Mouse (Mus musculus): ENCODE data around the gene Gm21488. TPM values are rescaled to one million over a fixed set of nuclear protein-coding genes. Genes with fewer than 3 reads are reported as not detected.
"Not testable (repeated sequence)": the region's sequence is repeated elsewhere in the genome, so short reads cannot be mapped to it uniquely, and the experiment has no call there.

Gm21488 gene
- polyA plus RNA-seq (2015; fragmentation: Nextera tagmentation; extraction: Ambion mirVana) = not detected in 2 replicates

- not testable (repeated sequence) for H3K27ac ChIP-seq (replicated peaks); H3K36me3 ChIP-seq (replicated peaks); ATAC-seq (ENCODE audit: insufficient read depth); H3K4me3 ChIP-seq (replicated peaks); H3K4me2 ChIP-seq; H3K9ac ChIP-seq; H3K27me3 ChIP-seq; H3K9me3 ChIP-seq (replicated peaks); H3K4me1 ChIP-seq (replicated peaks)
- WGBS (ENCODE audit: insufficient replicate concordance) = no CpG with 5 or more reads among the region's 5 CpGs
Observed at GRCm38 (mm10) chrY:27521820-27522219, at the start of gene Gm21488. Gene Gm21488 (minus strand): TSS chrY:27521920.
